Mouse (Mus musculus): ENCODE data around the gene Dock9.

GRCm38 (mm10) chr14:121719638-121720601 is 77.7 kb downstream of the Dock9 start:
- TF ChIP-seq POLR2A (IDR thresholded peaks at IDR 0.05; ENCODE audit: extremely low read depth, insufficient read depth, low read length), result no peak
- no peak for TF ChIP-seq CTCF (IDR thresholded peaks at IDR 0.05; ENCODE audit: extremely low read depth, insufficient read depth, low read length)

All from cortical plate, adult 2 months (tissue).